9 mouse cellular contexts compared by ENCODE assay signal in the genomic region with DNA sequence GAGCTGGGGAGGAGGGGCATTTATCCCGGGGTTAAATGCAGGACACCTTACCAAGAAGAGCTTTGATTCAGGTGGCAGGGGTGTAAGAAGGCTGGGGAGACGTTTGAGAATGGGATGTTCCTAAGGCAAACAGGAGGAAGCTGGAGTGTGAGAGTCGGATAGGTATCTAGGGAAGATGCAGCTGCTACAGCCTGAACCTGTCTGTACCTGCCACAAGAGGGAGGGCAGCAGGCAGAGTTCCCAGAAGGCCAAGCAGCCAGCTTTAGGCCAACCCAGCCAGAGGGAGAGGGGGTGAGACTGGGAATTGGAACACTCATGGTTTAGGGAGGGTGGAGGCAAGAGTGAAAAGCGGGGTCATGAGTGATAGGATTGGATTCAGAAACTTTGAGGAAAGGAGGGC. TPM values are rescaled to one million over a fixed set of nuclear protein-coding genes. Genes with fewer than 3 reads are reported as not detected.
DNase-seq lines count a peak whose midpoint lies in the region; ATAC-seq and TF ChIP-seq lines count a peak whose summit lies in the region.
"Had no signal": no experiment of that assay in that cellular context is flagged by ENCODE, and none has a peak within 500 bp of the region (broad histone marks: within the 10 kb centered on the region; RNA-seq: fewer than 3 reads in every experiment).

No protein-coding gene starts in this region.

- no peaks in the 10 kb centered on the region; the same call in 1 of the 2 replicates for H3K27me3 ChIP-seq in heart, adult 2 months (ENCODE audit: control insufficient read depth, insufficient read depth, low read length)
- H3K27me3 ChIP-seq in ES-Bruce4 (ENCODE audit: control insufficient read depth, insufficient read depth, low read length, poor library complexity, severe bottlenecking), result no peaks in the 10 kb centered on the region
- H3K27me3 ChIP-seq in heart, embryonic 16.5 days (ENCODE audit: control insufficient read depth, insufficient read depth, low read length), result peaks cover 35% of the 10 kb centered on the region
- H3K27me3 ChIP-seq in midbrain, embryonic 13.5 days, result peaks cover 34% of the 10 kb centered on the region

- intact Hi-C loops in heart, adult 2 months (cut with DNase I), result no loop called here

- H3K27ac ChIP-seq in heart, adult 2 months, result no peak overlapping the region
- H3K27ac ChIP-seq in ES-Bruce4 (ENCODE audit: insufficient read depth, low read length), result no peak overlapping the region
- H3K27ac ChIP-seq in heart, embryonic 16.5 days (ENCODE audit: low read length), result no peak overlapping the region
- H3K27ac ChIP-seq in midbrain, embryonic 13.5 days, result no peak overlapping the region

- no peak for DNase-seq in heart, adult 2 months
- no peak for DNase-seq in heart, postnatal 4 days
- no peak for DNase-seq in urinary bladder, postnatal 10 days (ENCODE audit: low spot score)
- no peak for DNase-seq in urinary bladder, postnatal 25 days (ENCODE audit: low spot score)
- DNase-seq: cerebellum, adult 9-10 months had no signal

- no peak for ATAC-seq in heart, embryonic 16.5 days (replicated peaks; ENCODE audit: extremely low read depth, insufficient read depth, low FRiP score)
- ATAC-seq in midbrain, embryonic 13.5 days, result no peak
- no peak for ATAC-seq in monocyte, adult 5-6 weeks (replicated peaks; ENCODE audit: insufficient number of reproducible peaks, low FRiP score, low TSS enrichment, poor library complexity, severe bottlenecking)

- H3K79me2 ChIP-seq in heart, adult 2 months (replicated peaks; ENCODE audit: control insufficient read depth, insufficient read depth, low read length), result no peaks in the 10 kb centered on the region

- 0 out of 2 replicates have a peak overlapping the region, but pooled peaks have one; percentile 75 for H3K4me2 ChIP-seq in heart, embryonic 16.5 days (ENCODE audit: low read depth, low read length)
- H3K4me2 ChIP-seq in midbrain, embryonic 13.5 days (replicated peaks), result peak overlapping the region; percentile 78

- H3K36me3 ChIP-seq in heart, adult 2 months (ENCODE audit: control insufficient read depth, insufficient read depth, low read length), result peaks cover 4% of the 10 kb centered on the region
- H3K36me3 ChIP-seq in ES-Bruce4 (ENCODE audit: control insufficient read depth, insufficient read depth, low read length, poor library complexity, severe bottlenecking), result peaks cover 8% of the 10 kb centered on the region
- peaks cover 14% of the 10 kb centered on the region for H3K36me3 ChIP-seq in heart, embryonic 16.5 days (ENCODE audit: control insufficient read depth, insufficient read depth)
- H3K36me3 ChIP-seq in midbrain, embryonic 13.5 days, result peaks cover 4% of the 10 kb centered on the region; the same call in 1 of the 2 replicates

- no peak for TF ChIP-seq POLR2A in heart, adult 2 months (IDR thresholded peaks at IDR 0.05; ENCODE audit: insufficient read depth, low read depth, low read length)
- no peak for TF ChIP-seq POLR2A in ES-Bruce4 (IDR thresholded peaks at IDR 0.05; ENCODE audit: insufficient read depth, low read length)

- peak; percentile 11; the same call in 1 of the 2 replicates for TF ChIP-seq CTCF in heart, adult 2 months (IDR thresholded peaks at IDR 0.05)
- TF ChIP-seq CTCF in ES-Bruce4 (IDR thresholded peaks at IDR 0.05; ENCODE audit: low read depth, low read length), result peak; percentile 32

- no peaks in the 10 kb centered on the region for H3K9me3 ChIP-seq in ES-Bruce4 (replicated peaks; ENCODE audit: control insufficient read depth, insufficient read depth, low read length, poor library complexity, severe bottlenecking)
- H3K9me3 ChIP-seq in heart, embryonic 16.5 days (replicated peaks; ENCODE audit: control insufficient read depth, low read length), result no peaks in the 10 kb centered on the region
- H3K9me3 ChIP-seq in midbrain, embryonic 13.5 days, result no peaks in the 10 kb centered on the region

- WGBS in heart, adult 2 months, result 39% methylated on average over 4 of the region's 4 CpGs
- 25% methylated on average over 4 of the region's 4 CpGs for WGBS in heart, embryonic 16.5 days
- WGBS in midbrain, embryonic 13.5 days, result 19% methylated on average over 4 of the region's 4 CpGs

- no peaks in the 10 kb centered on the region for H3K4me1 ChIP-seq in heart, adult 2 months (ENCODE audit: control insufficient read depth, insufficient read depth, low read length)
- H3K4me1 ChIP-seq in ES-Bruce4 (ENCODE audit: control insufficient read depth, insufficient read depth, low read length), result peaks cover 6% of the 10 kb centered on the region
- H3K4me1 ChIP-seq in heart, embryonic 16.5 days (ENCODE audit: control insufficient read depth, insufficient read depth, low read length), result peaks cover 19% of the 10 kb centered on the region
- H3K4me1 ChIP-seq in midbrain, embryonic 13.5 days (replicated peaks), result peaks cover 44% of the 10 kb centered on the region

- no peak overlapping the region for H3K4me3 ChIP-seq in heart, adult 2 months
- H3K4me3 ChIP-seq in ES-Bruce4 (ENCODE audit: low read depth, low read length), result no peak overlapping the region
- peak overlapping the region; percentile 64; the same call in 1 of the 2 replicates for H3K4me3 ChIP-seq in heart, embryonic 16.5 days (ENCODE audit: low read length)
- peak overlapping the region; percentile 61 for H3K4me3 ChIP-seq in midbrain, embryonic 13.5 days (replicated peaks)

- no peak overlapping the region for H3K9ac ChIP-seq in heart, adult 2 months (ENCODE audit: low read depth, low read length)
- H3K9ac ChIP-seq in ES-Bruce4 (ENCODE audit: low read depth, poor library complexity, severe bottlenecking), result peak overlapping the region; percentile 22; the same call in 1 of the 2 replicates
- H3K9ac ChIP-seq in heart, embryonic 16.5 days (ENCODE audit: low read length), result no peak overlapping the region
- peak overlapping the region; percentile 70; the same call in 1 of the 2 replicates for H3K9ac ChIP-seq in midbrain, embryonic 13.5 days (replicated peaks)

- TF ChIP-seq EP300 in heart, adult 2 months (IDR thresholded peaks at IDR 0.05; ENCODE audit: insufficient read depth, low read depth, low read length), result no peak
- TF ChIP-seq EP300 in ES-Bruce4 (IDR thresholded peaks at IDR 0.05; ENCODE audit: insufficient read depth, low read depth, low read length), result no peak

RNA-seq across cellular contexts. Expression of a gene that starts 0.9 kb away (rescaled TPM):
- total RNA-seq in heart, adult 2 months (2021), result 10 to 100 TPM; 10.1 to 10.4 TPM
- 7.3 and 12.0 TPM in 2 replicates for polyA plus RNA-seq in heart, adult 2 months (2012; rRNA removed)
- total RNA-seq in heart, postnatal 4 days (2021), result 10 to 100 TPM; 21.9 to 22.0 TPM
- polyA plus RNA-seq in ES-Bruce4 (2011; ENCODE audit: insufficient read depth, insufficient read length, low read depth, missing spikeins), result 26.8 and 29.6 TPM in 2 replicates
- polyA plus RNA-seq in heart, embryonic 16.5 days (2015; fragmentation: Nextera tagmentation; extraction: Ambion mirVana), result 6.5 and 7.5 TPM in 2 replicates
- 15.1 and 17.9 TPM in 2 replicates for polyA plus RNA-seq in midbrain, embryonic 13.5 days (2015; fragmentation: Nextera tagmentation; extraction: Ambion mirVana)
- total RNA-seq in monocyte, adult 5-6 weeks (2017), result 0.85 to 3.7 TPM (median 1.7 TPM) in 3 replicates

RNA-seq across cellular contexts. Expression of a gene that starts 25.8 kb away (rescaled TPM):
- total RNA-seq in heart, adult 2 months (2021), result 10 to 100 TPM; 36.4 to 36.7 TPM
- polyA plus RNA-seq in heart, adult 2 months (2012; rRNA removed), result 38.6 and 44.6 TPM in 2 replicates
- 100 to 1,000 TPM; 120 to 121 TPM for total RNA-seq in heart, postnatal 4 days (2021)
- polyA plus RNA-seq in ES-Bruce4 (2011; ENCODE audit: insufficient read depth, insufficient read length, low read depth, missing spikeins), result 35.6 and 39.5 TPM in 2 replicates
- polyA plus RNA-seq in heart, embryonic 16.5 days (2015; fragmentation: Nextera tagmentation; extraction: Ambion mirVana), result 64.0 and 72.7 TPM in 2 replicates
- polyA plus RNA-seq in midbrain, embryonic 13.5 days (2015; fragmentation: Nextera tagmentation; extraction: Ambion mirVana), result 6.8 and 7.8 TPM in 2 replicates
- 3.1 to 26.6 TPM (median 11.4 TPM) in 3 replicates for total RNA-seq in monocyte, adult 5-6 weeks (2017)

RNA-seq across cellular contexts. Expression of a gene that starts 30.4 kb away (rescaled TPM):
- not detected for total RNA-seq in heart, adult 2 months (2021)
- 0.06 TPM in 1 of 2 replicates, not detected in the other for polyA plus RNA-seq in heart, adult 2 months (2012; rRNA removed)
- total RNA-seq in heart, postnatal 4 days (2021), result not detected
- not detected in 2 replicates for polyA plus RNA-seq in ES-Bruce4 (2011; ENCODE audit: insufficient read depth, insufficient read length, low read depth, missing spikeins)
- 0.19 TPM in 1 of 2 replicates, not detected in the other for polyA plus RNA-seq in heart, embryonic 16.5 days (2015; fragmentation: Nextera tagmentation; extraction: Ambion mirVana)
- polyA plus RNA-seq in midbrain, embryonic 13.5 days (2015; fragmentation: Nextera tagmentation; extraction: Ambion mirVana), result 0.18 and 0.94 TPM in 2 replicates
- 0.53 to 1.2 TPM (median 0.87 TPM) in 3 replicates for total RNA-seq in monocyte, adult 5-6 weeks (2017)

Comparison
In these comparisons a context has a peak if more than half of its experiments do, and no peak if none do; other contexts are left out.
1. H3K4me3 ChIP-seq: peak in heart, embryonic 16.5 days (single experiment) and midbrain, embryonic 13.5 days (single experiment); none in heart, adult 2 months (single experiment) and ES-Bruce4 (single experiment).
2. H3K9ac ChIP-seq: peak in ES-Bruce4 (single experiment) and midbrain, embryonic 13.5 days (single experiment); none in heart, adult 2 months (single experiment) and heart, embryonic 16.5 days (single experiment).